Mouse (Mus musculus) fibroblast of lung, adult 2 months (primary cell): Measurements from ENCODE around the gene Nell1.

Source experiments
- DNase-seq: peaks from one replicate; pipeline ENCODE4 v3.0.0-alpha.2; 2011; ENCODE audit warnings: low read depth

Gene Nell1

DNA sequence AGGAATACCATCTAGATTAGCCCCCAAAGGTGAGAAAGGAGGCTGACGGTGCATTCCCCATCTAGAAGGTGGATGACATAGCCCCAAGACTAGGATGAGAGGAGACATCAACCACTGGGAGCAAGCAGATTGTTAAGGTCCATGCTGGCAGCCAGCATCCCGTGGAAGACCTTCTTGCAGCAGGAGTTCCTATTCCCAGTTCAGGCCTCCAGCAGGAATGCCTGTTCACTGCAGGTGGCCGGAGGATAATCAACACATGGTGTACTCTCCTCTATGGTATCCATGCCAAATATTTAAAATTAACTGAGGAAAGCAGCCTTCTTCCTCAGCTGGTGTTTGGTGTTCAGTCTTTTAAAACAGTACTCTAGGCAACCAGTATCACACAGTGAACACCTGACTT lies 574.9 kb downstream of the Nell1 start:
- no peak for DNase-seq

DNA sequence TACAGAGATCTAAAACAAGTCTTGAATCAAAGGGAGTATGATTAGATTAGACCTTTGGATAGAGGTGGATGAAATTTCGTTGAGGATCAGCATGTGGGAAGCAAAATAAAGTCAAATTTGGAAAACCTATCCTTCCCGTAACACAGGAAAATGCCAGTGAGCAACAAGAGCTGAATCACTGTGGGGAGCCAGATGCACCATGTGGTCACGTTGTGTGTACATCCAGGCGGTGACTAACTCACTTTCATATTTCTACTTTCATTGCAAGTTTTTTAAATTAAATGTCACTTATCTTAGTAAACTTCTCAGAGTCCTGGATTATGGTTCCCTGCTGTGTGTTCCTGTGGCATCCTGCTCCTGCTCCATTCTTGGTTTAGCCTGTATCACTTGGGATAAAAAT lies 576.8 kb downstream of the Nell1 start:
- DNase-seq = no peak

DNA sequence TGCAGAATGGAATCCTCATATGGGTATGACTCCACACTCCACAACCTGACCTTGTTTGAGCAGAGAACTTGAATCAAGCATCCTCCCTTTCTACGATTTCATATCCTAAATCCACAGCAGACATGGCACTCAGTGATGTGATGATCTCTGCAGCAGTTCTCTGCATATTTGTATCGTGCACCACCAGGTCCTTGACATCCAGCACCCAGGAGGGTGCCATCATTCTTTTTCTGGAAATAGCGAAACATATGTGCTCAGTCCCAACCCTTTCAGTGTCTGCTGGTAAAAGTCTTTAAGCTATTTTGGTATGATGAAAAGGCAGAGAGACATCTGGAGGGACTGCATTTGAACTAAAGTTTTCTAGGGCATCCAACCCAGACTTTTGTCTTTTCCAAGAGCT lies 588.0 kb downstream of the Nell1 start:
- no peak for DNase-seq

DNA sequence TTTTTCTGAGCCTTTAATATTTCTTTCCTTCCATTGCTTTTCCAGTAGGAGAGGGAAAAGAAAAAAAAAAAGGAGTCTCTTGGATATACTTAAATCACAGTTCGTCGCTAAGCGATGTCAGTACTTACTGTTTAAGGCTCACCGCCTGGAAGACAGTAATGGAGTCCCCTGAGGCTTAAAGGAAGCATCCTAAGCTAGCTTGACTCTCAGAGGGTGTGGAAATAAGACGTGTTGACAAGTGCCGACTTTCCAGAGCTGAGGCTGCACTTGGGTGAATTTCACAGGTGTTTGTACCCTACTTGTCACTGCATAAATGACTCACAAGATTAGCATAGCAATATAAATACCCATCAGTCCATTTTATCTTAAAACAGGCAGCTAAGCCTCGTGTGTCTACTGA lies 599.2 kb downstream of the Nell1 start:
- no peak for DNase-seq

DNA sequence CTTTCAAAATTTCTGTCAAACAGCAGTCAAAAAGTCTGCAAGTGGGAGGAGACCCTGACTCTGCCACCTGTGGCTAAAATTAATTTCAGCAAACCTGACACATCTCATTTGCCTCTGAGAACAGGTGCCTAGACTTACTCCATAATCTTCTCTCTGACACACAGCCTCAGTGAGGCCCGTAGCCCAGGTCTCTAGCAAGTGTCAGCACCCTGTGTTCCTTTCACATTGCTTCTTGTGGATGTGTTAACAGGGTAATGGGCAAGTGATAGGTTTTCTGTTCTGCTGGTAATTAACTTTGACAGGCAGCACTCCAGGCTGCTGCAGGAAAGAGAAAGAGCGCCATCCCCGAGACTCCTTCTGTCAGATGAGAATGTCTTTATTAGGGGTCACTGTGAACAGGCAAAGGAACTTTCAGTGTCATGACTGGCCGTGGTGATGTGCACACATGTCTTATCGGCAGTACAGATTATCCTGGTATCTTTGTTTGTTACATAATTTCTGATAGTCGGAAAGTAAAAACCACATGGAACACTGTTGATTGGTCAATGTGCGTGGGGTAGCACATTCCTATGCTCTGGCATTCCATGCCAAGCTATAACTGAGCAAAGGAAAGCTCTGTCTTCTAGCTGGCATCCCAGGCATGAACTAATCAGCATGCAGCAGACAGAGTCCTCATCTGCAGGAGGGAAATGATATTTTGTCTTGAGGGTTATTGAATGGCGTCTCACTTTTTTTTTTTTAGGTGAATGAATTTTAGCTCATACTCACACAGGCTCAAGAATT lies 614.2 kb downstream of the Nell1 start:
- no peak for DNase-seq

DNA sequence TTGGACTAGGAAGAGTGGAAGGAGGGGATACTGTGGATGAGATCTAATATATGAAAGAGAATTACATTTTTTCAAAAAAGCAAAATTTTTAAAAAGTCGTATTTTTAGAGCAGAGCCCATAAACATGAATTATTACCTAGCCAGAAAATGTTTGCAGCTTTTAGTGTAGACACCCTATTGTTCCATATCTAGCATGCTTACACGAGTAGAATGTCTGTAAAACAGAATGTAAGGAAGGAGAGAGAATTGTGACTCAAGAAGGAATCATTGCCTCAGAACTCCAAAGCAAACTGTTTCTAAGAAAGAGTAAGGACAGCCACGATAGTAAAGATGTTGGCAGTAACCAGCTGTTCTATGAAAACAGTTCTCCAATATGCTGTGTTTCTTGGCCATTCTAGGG lies 624.2 kb downstream of the Nell1 start, which contains the start of gene 4933405O20Rik:
Gene 4933405O20Rik, plus strand, starts transcription at position 301 of the 400 bp plus-strand sequence.
- DNase-seq = no peak

DNA sequence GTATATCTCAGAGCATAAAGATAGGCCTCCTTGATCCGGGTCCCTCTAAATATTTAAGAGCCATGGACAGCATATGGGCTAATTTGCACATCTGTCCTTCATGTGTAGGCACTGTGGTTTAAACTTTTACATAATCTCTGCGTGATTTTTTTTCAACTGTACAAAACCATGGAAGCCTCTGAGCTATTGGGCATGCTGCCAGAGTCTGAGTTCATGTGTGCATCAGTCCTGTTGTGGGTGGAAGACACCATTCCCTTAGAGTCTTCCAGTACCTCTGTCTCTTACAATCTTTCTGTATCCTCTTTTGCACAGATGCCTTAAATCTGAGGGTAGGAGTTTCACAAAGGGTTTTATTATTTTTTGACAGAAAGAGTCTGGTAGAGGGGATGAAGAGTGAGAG lies 639.4 kb downstream of the Nell1 start:
- DNase-seq = no peak

DNA sequence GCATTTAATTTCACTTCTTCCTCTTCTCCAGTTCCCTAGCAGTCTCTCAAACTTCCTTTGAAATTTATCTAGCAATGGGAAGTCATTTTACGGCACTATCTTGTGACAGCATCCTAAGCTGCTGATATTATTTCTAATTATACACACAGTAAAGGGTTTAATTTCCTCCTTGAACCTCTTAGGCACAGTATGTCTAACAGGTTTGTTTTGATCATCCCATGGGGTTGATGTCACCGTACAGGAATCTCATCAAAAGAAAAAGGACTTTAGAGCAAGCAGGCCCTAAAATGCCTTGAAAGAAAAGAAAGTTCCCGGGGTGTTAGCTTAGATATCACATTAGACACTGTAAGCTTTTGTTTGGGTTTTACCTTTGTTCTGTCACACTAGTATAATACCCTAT lies 654.5 kb downstream of the Nell1 start:
- no peak for DNase-seq

DNA sequence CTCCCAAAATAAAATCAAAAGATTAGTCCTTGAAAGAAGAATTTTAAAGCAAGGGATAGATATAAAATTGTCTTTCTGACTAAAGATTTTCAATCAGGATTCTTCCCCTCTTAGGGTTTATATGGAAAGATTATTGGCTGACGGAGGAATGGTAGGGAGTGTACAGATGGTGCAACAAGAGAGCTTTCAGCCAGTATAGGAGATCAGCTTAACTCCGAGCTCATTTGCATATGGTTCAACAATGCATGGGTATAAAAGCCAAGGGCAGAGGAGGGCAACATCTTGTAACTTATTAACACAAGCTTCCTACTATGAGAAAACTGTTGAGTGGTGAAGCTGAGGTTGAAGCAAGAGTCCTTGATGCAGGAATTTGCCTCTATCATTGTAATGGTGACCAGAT lies 658.5 kb downstream of the Nell1 start:
- DNase-seq = no peak

DNA sequence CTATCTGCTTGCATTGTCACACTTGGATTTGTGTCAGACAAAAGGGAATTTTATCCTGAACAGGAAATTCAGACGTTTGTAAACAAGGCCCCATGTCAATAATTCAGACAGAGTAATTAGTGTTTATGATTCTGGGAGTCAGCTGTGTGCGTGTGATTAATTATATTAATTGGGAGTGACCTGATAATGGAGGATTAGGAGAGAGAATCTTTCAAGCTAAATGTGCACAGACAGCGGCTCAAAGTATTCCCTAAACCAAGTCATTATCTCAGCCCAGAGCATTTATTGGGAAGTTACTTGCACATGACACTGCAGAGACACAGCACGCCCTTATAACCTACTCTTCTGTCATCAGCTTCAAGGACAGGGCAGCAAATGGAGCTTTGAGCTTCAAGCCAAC lies 697.6 kb downstream of the Nell1 start:
- DNase-seq = no peak

DNA sequence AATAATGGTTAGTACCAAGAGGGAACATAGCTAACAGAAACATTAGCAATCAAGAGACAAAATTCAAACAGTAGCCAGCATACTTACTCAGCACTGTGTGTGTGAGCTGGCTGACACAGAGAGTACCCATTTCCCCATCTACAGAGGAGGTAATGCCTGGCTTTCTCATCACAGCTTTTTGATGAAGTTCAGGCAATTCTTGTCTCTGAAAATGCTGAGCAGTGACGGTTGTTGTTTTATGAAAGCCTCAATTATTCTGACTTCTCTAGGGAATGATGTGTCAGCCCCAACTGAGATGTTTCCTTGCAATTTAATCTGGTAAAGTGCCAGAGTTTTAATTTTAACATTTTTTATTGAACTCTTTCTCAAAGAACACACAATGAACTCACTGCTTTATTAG lies 700.8 kb downstream of the Nell1 start:
- DNase-seq = no peak

DNA sequence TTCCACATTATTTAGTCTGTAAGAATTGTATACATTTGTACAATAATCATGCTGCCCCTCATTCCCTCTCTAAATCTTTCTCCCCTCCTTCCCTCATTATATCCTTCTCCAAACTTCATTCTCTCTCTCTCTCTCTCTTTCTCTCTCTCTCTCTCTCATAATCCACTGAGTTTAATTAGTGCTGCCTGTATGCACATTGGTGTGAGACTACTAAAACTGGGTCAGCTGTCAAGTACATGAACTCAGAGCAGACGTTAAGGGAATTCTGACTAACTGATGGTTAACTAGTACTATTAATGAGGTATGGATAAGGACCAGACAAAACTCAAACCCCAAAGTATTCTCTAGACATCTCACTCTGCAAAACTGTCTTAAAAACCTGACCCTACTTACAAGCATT lies 702.8 kb downstream of the Nell1 start:
- DNase-seq = no peak

DNA sequence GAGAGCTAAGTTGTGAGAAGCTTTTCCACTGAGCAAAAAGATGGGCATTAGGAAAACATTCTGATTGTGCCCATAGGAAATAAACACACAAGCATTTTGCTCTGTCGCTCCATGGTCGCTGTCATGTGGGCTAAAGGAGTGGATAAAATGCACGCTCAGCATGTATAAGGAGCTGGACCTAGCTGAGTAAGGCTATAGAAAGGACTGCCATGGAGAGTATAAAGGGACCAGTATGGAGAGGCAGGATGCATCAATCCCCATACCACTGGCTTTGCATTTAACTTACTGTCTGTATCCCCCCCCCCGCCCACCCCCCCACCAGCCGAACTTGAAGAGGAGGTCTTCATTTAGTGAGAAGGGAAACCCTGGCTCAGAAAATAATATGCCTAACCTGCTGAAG lies 711.7 kb downstream of the Nell1 start:
- DNase-seq = no peak

DNA sequence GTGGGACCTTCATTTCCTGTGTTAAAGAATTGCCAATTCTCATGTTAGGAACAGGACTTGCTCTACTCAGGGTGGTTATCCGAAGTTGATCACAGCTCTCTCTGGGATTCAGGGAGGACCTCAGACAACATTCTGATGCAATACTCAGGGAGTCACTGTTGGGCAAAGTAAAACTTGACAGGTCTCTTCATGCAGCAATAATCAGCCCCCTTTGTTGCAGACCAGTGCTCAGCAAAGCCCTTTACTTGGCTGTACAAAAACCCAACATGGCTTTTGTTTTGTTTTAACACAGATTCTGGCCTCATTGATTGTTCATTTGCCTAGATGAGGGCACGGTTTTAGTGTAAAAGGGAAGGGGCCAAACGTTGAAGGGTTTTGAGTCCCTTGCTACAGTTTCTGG lies 750.5 kb downstream of the Nell1 start:
- DNase-seq = no peak

DNA sequence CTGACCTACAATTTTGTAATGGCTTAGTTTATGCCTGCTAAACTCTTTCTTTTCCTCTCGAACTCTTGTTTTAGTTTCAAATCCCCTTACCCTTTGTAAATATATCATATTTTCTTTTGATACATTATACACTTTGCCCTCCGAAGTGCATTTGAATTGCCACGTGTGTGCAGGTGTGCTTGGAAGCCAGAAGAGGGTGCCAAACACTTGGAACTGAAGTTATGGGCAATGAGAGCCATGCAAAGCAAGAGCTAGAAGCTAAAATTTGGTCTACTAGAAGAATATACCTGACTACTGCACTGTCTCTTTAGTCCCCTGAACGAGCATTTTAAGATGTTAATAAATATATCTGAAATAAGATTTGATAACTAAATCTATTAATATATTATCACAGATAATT lies 756.3 kb downstream of the Nell1 start:
- no peak for DNase-seq

DNA sequence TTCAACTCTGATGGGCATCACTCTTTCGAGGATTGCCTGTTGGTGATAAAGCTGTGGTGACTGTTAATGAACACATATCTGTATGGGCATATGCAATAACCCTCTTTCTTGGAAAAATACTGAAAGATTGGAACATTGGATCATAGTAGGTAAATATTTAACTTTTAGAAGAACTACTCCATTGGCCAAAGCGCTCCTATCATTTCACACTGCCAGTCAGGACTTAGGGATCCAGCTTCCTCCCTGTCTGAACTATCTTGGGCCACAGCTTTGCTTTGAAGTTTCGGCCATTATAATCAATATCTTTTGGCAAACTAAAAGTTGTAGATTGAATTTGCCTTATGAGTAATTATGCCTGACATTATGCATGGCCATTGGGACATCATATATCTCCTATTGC lies 780.9 kb downstream of the Nell1 start:
- DNase-seq = no peak

DNA sequence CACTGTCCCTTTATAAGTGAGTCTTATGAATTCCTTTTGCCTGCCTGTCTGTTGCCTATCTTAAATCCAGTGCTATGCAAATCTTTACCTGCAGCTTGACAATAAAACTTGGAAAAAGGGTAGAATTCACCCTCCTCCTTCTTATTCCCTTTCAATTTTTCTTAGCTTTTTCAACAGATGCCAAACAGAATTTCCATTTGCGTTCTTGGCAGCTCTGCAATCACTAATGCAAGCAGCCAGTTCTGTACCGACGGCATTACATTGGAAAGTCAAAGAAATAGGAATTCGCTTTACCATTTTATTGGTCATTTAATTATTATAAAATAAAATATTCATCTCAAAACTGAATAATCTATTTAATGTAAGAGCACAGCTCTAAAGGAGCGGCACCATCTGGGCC lies 781.7 kb downstream of the Nell1 start:
- DNase-seq = no peak

DNA sequence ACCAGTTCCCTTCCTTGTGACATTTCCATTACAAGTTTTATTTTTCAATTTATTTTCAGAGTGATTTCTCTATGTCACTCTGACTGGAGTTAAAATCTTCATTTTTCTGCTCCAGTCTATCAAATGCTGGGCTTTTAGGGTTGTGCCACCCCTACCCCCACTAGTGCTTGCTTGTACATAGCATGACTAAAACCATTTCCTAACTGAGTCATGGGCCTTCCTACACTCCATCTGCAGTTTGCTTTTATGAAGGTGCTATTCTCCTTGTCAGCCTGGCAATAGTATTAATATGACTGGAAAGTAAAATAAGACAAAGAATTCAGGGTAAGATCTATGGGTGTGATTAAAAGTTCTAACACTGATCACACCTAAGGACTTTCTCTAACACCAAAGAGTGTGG lies 798.9 kb downstream of the Nell1 start:
- DNase-seq = no peak

DNA sequence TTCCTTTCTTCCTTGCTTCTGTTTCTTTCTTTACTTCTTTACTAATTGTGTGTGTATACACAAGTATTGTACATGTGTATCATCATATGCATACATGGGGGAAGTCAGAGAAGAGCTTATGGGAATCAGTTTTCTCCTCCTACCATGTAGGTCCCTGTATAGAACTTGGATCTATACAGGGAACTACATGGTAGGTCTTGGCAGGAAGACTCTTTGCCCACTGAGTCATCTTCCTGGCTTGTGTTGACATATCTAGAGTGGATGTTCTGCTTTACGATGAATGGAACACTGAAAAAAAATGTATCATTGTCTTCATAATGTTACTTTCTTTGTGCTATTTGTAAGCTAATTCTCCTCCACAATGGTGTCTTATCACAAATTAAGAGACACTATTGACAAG lies 806.4 kb downstream of the Nell1 start:
- no peak for DNase-seq

DNA sequence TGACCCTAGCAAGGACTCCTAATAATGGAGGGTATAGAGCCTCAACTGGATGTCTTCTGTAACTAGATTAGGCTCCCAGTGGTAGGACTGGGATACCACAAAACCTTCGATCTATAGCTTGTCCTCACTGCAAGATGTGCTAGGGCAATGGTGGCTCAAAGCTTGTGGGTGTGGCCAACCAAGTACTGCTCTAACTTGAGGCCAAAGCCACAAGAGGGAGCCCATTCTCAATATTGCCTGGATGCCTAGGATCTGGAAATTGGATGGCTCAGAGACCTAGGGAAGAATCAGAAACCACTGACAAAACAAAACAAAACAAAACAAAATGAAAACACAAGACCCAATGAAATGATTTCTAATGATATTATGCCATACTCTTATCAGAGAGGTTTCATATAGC lies 809.0 kb downstream of the Nell1 start:
- DNase-seq = no peak

DNA sequence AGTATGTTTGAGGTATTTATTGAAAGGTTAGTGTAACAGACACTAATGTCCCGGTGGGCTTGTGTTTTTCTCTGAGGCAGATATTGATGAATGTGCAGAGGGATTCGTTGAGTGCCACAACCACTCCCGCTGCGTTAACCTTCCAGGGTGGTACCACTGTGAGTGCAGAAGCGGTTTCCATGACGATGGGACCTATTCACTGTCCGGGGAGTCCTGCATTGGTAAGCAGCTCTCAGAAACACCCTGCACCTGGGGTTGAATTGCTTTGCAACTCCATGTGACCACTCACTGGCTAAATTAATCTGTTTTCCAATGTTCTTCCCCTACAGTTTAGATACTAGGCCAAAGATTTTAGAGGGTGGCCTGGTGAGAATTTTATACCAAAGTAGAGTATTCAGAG lies 851.5 kb downstream of the Nell1 start:
- no peak for DNase-seq

DNA sequence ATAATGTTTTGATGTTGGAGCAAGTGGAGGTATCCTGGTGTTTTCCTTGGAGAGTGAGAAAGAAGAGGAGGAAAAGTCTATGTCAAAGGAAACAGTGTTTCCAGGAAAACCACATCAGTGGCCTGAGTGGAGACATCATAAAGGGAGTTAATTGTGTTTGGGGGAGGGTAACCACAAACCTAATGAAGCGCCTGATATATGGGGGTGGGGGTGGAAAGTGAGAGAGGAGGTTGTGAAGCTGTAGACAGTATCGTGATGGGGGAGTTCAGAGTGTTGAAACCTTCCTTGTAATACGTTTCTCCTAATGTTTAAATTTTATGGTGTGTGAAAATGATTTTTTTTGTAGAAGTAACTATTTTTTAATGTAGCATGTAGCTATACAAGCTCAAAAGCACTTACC lies 858.1 kb downstream of the Nell1 start:
- DNase-seq = no peak

DNA sequence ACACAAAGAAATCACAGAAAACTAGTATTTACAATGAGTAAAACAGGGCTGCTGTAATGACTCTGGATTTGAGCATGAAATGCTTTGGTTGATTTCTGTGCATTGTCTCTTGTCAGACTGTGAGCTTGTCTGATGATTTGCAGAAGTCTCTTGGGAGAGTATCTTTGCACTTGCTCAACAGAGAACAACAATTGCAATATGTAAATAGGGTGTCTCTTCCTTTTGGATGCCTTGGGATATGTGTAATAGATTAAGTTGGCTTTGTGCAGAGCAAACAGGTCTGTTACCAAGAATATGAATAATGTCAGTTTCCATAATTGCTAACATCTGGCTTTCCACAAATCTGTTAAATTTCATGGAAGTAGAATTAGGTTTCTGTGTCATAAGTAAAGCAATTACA lies 868.0 kb downstream of the Nell1 start:
- DNase-seq = no peak

DNA sequence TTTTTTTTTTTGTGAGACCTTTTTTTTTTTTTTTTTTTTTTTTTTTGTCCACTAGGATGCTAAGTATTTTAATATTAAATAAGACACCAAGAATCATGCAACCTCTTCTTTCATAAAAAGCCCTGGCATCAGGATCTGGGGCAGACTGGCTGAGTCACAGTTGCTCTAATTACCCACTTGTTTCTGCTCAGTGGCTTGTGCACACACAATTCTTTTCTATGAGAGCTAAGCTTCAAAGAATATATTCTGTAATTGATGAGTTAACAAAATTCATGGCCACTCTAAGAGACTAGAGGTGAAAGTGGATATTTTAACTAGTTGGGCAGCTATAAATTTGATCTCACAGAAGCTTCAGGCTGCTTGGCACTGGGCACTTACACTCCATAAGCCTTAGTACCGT lies 873.3 kb downstream of the Nell1 start:
- DNase-seq = no peak

DNA sequence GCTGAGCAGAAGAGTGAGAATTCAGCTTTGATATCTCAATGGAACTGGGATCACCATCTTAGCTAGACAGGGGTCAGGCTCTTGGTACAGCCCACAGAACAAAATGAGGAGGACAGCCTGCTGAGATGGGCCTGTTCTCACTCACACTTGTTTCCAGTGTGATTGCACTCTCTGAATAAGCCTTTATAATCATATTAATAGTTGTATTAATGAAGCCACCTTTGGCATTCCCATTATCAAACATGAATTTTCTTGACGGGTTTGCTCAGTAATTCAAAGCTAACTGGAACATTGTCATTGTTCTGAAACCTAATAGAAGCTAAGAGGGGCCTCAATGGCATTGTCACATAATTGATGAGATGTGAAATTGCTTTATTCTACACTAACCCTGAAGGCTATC lies 875.6 kb downstream of the Nell1 start:
- DNase-seq = no peak
